ENCODE assay signal across 20 mouse cellular contexts in genomic region chr11:69777504-69778257, GRCm38 (mm10). TPM values are rescaled to one million over a fixed set of nuclear protein-coding genes. Genes with fewer than 3 reads are reported as not detected.
DNase-seq lines count a peak whose midpoint lies in the region; ATAC-seq lines count a peak whose summit lies in the region.
"Had no signal": no experiment of that assay in that cellular context is flagged by ENCODE, and none has a peak within 500 bp of the region (broad histone marks: within the 10 kb centered on the region; RNA-seq: fewer than 3 reads in every experiment).

No protein-coding gene starts in this region.

- H3K36me3 ChIP-seq in heart, embryonic 10.5 days: peaks cover 29% of the 10 kb centered on the region; the same call in 1 of the 2 replicates
- peaks cover 34% of the 10 kb centered on the region for H3K36me3 ChIP-seq in heart, embryonic 12.5 days

- H3K9me3 ChIP-seq in heart, embryonic 10.5 days: no peaks in the 10 kb centered on the region
- no peaks in the 10 kb centered on the region for H3K9me3 ChIP-seq in heart, embryonic 12.5 days (replicated peaks)
- H3K9me3 ChIP-seq: lung, embryonic 15.5 days; midbrain, embryonic 10.5 days had no signal

- ATAC-seq in heart, embryonic 12.5 days (ENCODE audit: insufficient number of reproducible peaks, low FRiP score): no peak; the same call in 1 of the 2 replicates
- ATAC-seq: inflammation-experienced regulatory T-cells, adult 6 months had no signal

- no peak overlapping the region for H3K9ac ChIP-seq in heart, embryonic 12.5 days
- H3K9ac ChIP-seq: lung, embryonic 15.5 days had no signal

- no peak for DNase-seq in heart, embryonic 10.5 days (ENCODE audit: low spot score)
- peak; percentile 64 to 76 for DNase-seq in kidney, postnatal 4 days
- no peak for DNase-seq in kidney, adult 18-20 months
- peak; percentile 68 for DNase-seq in testis, postnatal 10 days (ENCODE audit: low spot score)
- no peak for DNase-seq in testis, postnatal 14 days (ENCODE audit: low spot score)
- DNase-seq in layer of hippocampus, postnatal 10 days (ENCODE audit: low spot score in 2 of 2): no peak
- no peak for DNase-seq in cerebellum, adult 9-10 months
- DNase-seq: B cell, adult 2 months; cerebellum, adult 11 months; heart, adult 18-20 months; thymus, adult 2 months had no signal

- WGBS in heart, embryonic 10.5 days: 59% methylated on average over 26 of the region's 26 CpGs
- 53% methylated on average over 26 of the region's 26 CpGs for WGBS in heart, embryonic 12.5 days

- no peak overlapping the region for H3K4me2 ChIP-seq in heart, embryonic 12.5 days
- H3K4me2 ChIP-seq: lung, embryonic 15.5 days had no signal

- H3K27ac ChIP-seq in heart, embryonic 10.5 days: 0 out of 2 replicates have a peak overlapping the region, but pooled peaks have one; percentile 12
- H3K27ac ChIP-seq in heart, embryonic 12.5 days (ENCODE audit: poor library complexity, severe bottlenecking): no peak overlapping the region
- H3K27ac ChIP-seq: lung, embryonic 15.5 days had no signal

- H3K4me1 ChIP-seq in heart, embryonic 10.5 days: peaks cover 31% of the 10 kb centered on the region
- peaks cover 21% of the 10 kb centered on the region for H3K4me1 ChIP-seq in heart, embryonic 12.5 days (replicated peaks)

- 0 out of 2 replicates have a peak overlapping the region, but pooled peaks have one; percentile 7 for H3K4me3 ChIP-seq in heart, embryonic 10.5 days
- no peak overlapping the region for H3K4me3 ChIP-seq in heart, embryonic 12.5 days
- H3K4me3 ChIP-seq: lung, embryonic 15.5 days; midbrain, embryonic 10.5 days; myocyte had no signal

- H3K27me3 ChIP-seq in heart, embryonic 10.5 days (ENCODE audit: insufficient read depth, poor library complexity, severe bottlenecking): peaks cover 50% of the 10 kb centered on the region
- H3K27me3 ChIP-seq in heart, embryonic 12.5 days (replicated peaks): peaks cover 21% of the 10 kb centered on the region
- H3K27me3 ChIP-seq: lung, embryonic 15.5 days had no signal

RNA-seq across cellular contexts. Expression of gene Zbtb4, which starts 12.0 kb away (rescaled TPM):
- polyA plus RNA-seq in heart, embryonic 10.5 days (2016; fragmentation: Nextera tagmentation; extraction: Ambion mirVana): 1.7 and 2.4 TPM in 2 replicates
- polyA plus RNA-seq in heart, embryonic 12.5 days (2016; fragmentation: Nextera tagmentation; extraction: Ambion mirVana): 2.9 and 3.3 TPM in 2 replicates
- total RNA-seq in layer of hippocampus, postnatal 10 days (2021): 10 to 100 TPM; 69.7 to 72.8 TPM

RNA-seq across cellular contexts. Expression of gene Slc35g3, which starts 15.9 kb away (rescaled TPM):
- polyA plus RNA-seq in heart, embryonic 10.5 days (2016; fragmentation: Nextera tagmentation; extraction: Ambion mirVana): 0.16 TPM in 1 of 2 replicates, not detected in the other
- polyA plus RNA-seq in heart, embryonic 12.5 days (2016; fragmentation: Nextera tagmentation; extraction: Ambion mirVana): 0.33 TPM in 2 replicates
- under 1 TPM in 1 of 2 experiments, not detected in 1; 0.22 TPM for total RNA-seq in layer of hippocampus, postnatal 10 days (2021)
- total RNA-seq: gastrocnemius, adult 18-20 months; heart, adult 18-20 months; layer of hippocampus, adult 18-20 months had no signal
- polyA plus RNA-seq: embryonic facial prominence, embryonic 14.5 days; forebrain, embryonic 11.5 days; inflammation-experienced regulatory T-cells, adult 6 months; midbrain, embryonic 10.5 days had no signal

RNA-seq across cellular contexts. Expression of gene Chrnb1, which starts 18.1 kb away (rescaled TPM):
- polyA plus RNA-seq in heart, embryonic 10.5 days (2016; fragmentation: Nextera tagmentation; extraction: Ambion mirVana): 3.9 and 4.9 TPM in 2 replicates
- polyA plus RNA-seq in heart, embryonic 12.5 days (2016; fragmentation: Nextera tagmentation; extraction: Ambion mirVana): 5.6 and 7.7 TPM in 2 replicates
- 1 to 10 TPM; 1.1 to 1.6 TPM for total RNA-seq in layer of hippocampus, postnatal 10 days (2021)

RNA-seq across cellular contexts. Expression of gene Polr2a, which starts 19.2 kb away (rescaled TPM):
- 24.9 and 29.6 TPM in 2 replicates for polyA plus RNA-seq in heart, embryonic 10.5 days (2016; fragmentation: Nextera tagmentation; extraction: Ambion mirVana)
- 23.7 and 25.2 TPM in 2 replicates for polyA plus RNA-seq in heart, embryonic 12.5 days (2016; fragmentation: Nextera tagmentation; extraction: Ambion mirVana)
- total RNA-seq in layer of hippocampus, postnatal 10 days (2021): 10 to 100 TPM; 55.6 to 59.4 TPM

RNA-seq across cellular contexts. Expression of gene Fgf11, which starts 24.0 kb away (rescaled TPM):
- polyA plus RNA-seq in heart, embryonic 10.5 days (2016; fragmentation: Nextera tagmentation; extraction: Ambion mirVana): 0.97 and 1.1 TPM in 2 replicates
- polyA plus RNA-seq in heart, embryonic 12.5 days (2016; fragmentation: Nextera tagmentation; extraction: Ambion mirVana): 2.3 and 2.4 TPM in 2 replicates
- total RNA-seq in layer of hippocampus, postnatal 10 days (2021): 10 to 100 TPM; 26.8 to 26.9 TPM
- polyA plus RNA-seq: inflammation-experienced regulatory T-cells, adult 6 months had no signal

Comparison
In these comparisons a context has a peak if more than half of its experiments do, and no peak if none do; other contexts are left out.
1. DNase-seq: peak in kidney, postnatal 4 days (2 of 2) and testis, postnatal 10 days (single experiment); none in heart, embryonic 10.5 days (single experiment), kidney, adult 18-20 months (single experiment), testis, postnatal 14 days (single experiment), layer of hippocampus, postnatal 10 days (0 of 2) and cerebellum, adult 9-10 months (single experiment).